Mouse (Mus musculus): ENCODE data around the gene Rgs9bp. TPM values are rescaled to one million over a fixed set of nuclear protein-coding genes. Genes with fewer than 3 reads are reported as not detected.

The Rgs9bp gene
- polyA plus RNA-seq, 1 experiment from 2014 or later, result 0.08 TPM

Other genes starting within 250 kb of the Rgs9bp start
- 14.7 and 15.9 TPM in 2 replicates for gene Faap24, start 188.7 kb downstream of the Rgs9bp start, polyA plus RNA-seq (2015; fragmentation: Nextera tagmentation; extraction: Ambion mirVana)
- gene Cep89, start 188.5 kb downstream of the Rgs9bp start, polyA plus RNA-seq (2015; fragmentation: Nextera tagmentation; extraction: Ambion mirVana), result 41.1 and 41.8 TPM in 2 replicates
- 9.5 and 14.8 TPM in 2 replicates for gene Slc7a9, start 136.8 kb downstream of the Rgs9bp start, polyA plus RNA-seq (2015; fragmentation: Nextera tagmentation; extraction: Ambion mirVana)
- gene Tdrd12, start 47.8 kb downstream of the Rgs9bp start, polyA plus RNA-seq (2015; fragmentation: Nextera tagmentation; extraction: Ambion mirVana), result 0.35 and 0.37 TPM in 2 replicates
- gene Nudt19, start 29.3 kb downstream of the Rgs9bp start, polyA plus RNA-seq (2015; fragmentation: Nextera tagmentation; extraction: Ambion mirVana), result 66.4 and 66.8 TPM in 2 replicates
- gene Ankrd27, start 662 bp upstream of the Rgs9bp start, polyA plus RNA-seq (2015; fragmentation: Nextera tagmentation; extraction: Ambion mirVana), result 38.0 and 41.3 TPM in 2 replicates
- gene Pdcd5, start 61.9 kb upstream of the Rgs9bp start, polyA plus RNA-seq (2015; fragmentation: Nextera tagmentation; extraction: Ambion mirVana), result 192 and 216 TPM in 2 replicates
- 18.0 and 21.1 TPM in 2 replicates for gene Dpy19l3, start 168.9 kb upstream of the Rgs9bp start, polyA plus RNA-seq (2015; fragmentation: Nextera tagmentation; extraction: Ambion mirVana)
- gene Zfp507, start 217.4 kb upstream of the Rgs9bp start, polyA plus RNA-seq (2015; fragmentation: Nextera tagmentation; extraction: Ambion mirVana), result 12.5 and 13.3 TPM in 2 replicates